Mouse (Mus musculus) midbrain, embryonic 11.5 days (tissue): ENCODE data around the gene Cdc6. TPM values are rescaled to one million over a fixed set of nuclear protein-coding genes. Genes with fewer than 3 reads are reported as not detected.

Experiments
- ATAC-seq: fragments of 200-750 bp; cut with Nextera tagmentation; 2 replicates; pipeline ENCODE4 v1.8.0; 2017; ENCODE audit warnings: moderate TSS enrichment, moderate library complexity; ENCODE audit not compliant: low FRiP score
- DNase-seq: peaks from one replicate; pipeline ENCODE4 v3.0.0; 2015; ENCODE audit warnings: low spot score; ENCODE audit errors: missing footprints
- H3K27ac ChIP-seq: fragments of 300-500 bp; sonication (generic); 2 replicates; pipeline ENCODE4 v1.5.1; 2014; ENCODE audit warnings: low read depth, low read length
- H3K27me3 ChIP-seq: fragments of 300-500 bp; sonication (generic); 2 replicates; pipeline ENCODE4 v1.6.1; 2014; ENCODE audit warnings: mild to moderate bottlenecking, low read length, moderate library complexity, mixed read lengths; ENCODE audit not compliant: control insufficient read depth, insufficient read depth
- H3K36me3 ChIP-seq: fragments of 300-500 bp; sonication (generic); 2 replicates; pipeline ENCODE4 v1.6.1; 2014; ENCODE audit warnings: mild to moderate bottlenecking, low read length, moderate library complexity, mixed read lengths; ENCODE audit not compliant: control insufficient read depth, insufficient read depth
- H3K4me1 ChIP-seq: fragments of 300-500 bp; sonication (generic); 2 replicates; pipeline ENCODE4 v1.6.1; 2014; ENCODE audit warnings: low read length; ENCODE audit not compliant: control insufficient read depth, insufficient read depth
- H3K4me2 ChIP-seq: fragments of 300-500 bp; sonication (generic); 2 replicates; pipeline ENCODE4 v1.6.1; 2014; ENCODE audit warnings: mild to moderate bottlenecking, moderate library complexity
- H3K4me3 ChIP-seq: fragments of 300-500 bp; sonication (generic); 2 replicates; pipeline ENCODE4 v1.5.1; 2014; ENCODE audit warnings: low read depth, low read length
- H3K9ac ChIP-seq: fragments of 300-500 bp; sonication (generic); 2 replicates; pipeline ENCODE4 v1.6.1; 2014; ENCODE audit warnings: low read length
- H3K9me3 ChIP-seq: fragments of 300-500 bp; sonication (generic); 2 replicates; pipeline ENCODE4 v1.6.1; 2016; ENCODE audit warnings: low read length; ENCODE audit not compliant: control insufficient read depth
- WGBS: fragments of 180-500 bp; shearing (Covaris S2); extraction: QIAGEN DNeasy Blood & Tissue Kit; methylation state at CpG from one replicate; pipeline ENCODE4 v1.1.7; 2014; 5-methylcytosine and 5-hydroxymethylcytosine counted together
- polyA plus RNA-seq: library from polyadenylated mRNA; unstranded; fragments of >200 nt; fragmentation: Nextera tagmentation; extraction: Ambion mirVana; gene quantifications from 2 replicates; pipeline ENCODE4 v1.2.1, GENCODE M21; 2014

Gene Cdc6
- polyA plus RNA-seq, 1 experiment from 2014 or later: 45.0 TPM

- ATAC-seq: no peak
- H3K4me3 ChIP-seq: no peak overlapping the region
- 0 out of 2 replicates have a peak, but pooled peaks cover 4% of the 10 kb centered on the region for H3K4me1 ChIP-seq
- 64% methylated on average over 4 of the region's 4 CpGs for WGBS
- H3K4me2 ChIP-seq: no peak overlapping the region
- H3K36me3 ChIP-seq: peaks cover 2% of the 10 kb centered on the region; the same call in 1 of the 2 replicates
- H3K27ac ChIP-seq: peak overlapping the region; percentile 25; the same call in 1 of the 2 replicates
- no peaks in the 10 kb centered on the region for H3K9me3 ChIP-seq
- H3K9ac ChIP-seq: no peak overlapping the region
- DNase-seq: peak; percentile 33
- no peaks in the 10 kb centered on the region for H3K27me3 ChIP-seq
Measured at GRCm38 (mm10) chr11:98872040-98872439, 35.6 kb upstream of the Cdc6 start.

GRCm38 (mm10) chr11:98873900-98874299 is 33.7 kb upstream of the Cdc6 start:
- Histone ChIP-seq H3K36me3 (no peaks in the 10 kb centered on the region), H3K4me3 (no peak overlapping the region), H3K9ac (no peak overlapping the region), H3K4me2 (no peak overlapping the region), H3K27ac (no peak overlapping the region), H3K9me3 (no peaks in the 10 kb centered on the region), H3K4me1 (no peaks in the 10 kb centered on the region), H3K27me3 (no peaks in the 10 kb centered on the region)
- DNase-seq: peak; percentile 47
- 96% methylated on average over 9 of the region's 9 CpGs for WGBS
- ATAC-seq: no peak

- no peak overlapping the region for H3K4me2 ChIP-seq
- WGBS: 63% methylated on average over 9 of the region's 9 CpGs
- ATAC-seq: no peak
- H3K4me3 ChIP-seq: no peak overlapping the region
- H3K9me3 ChIP-seq: no peaks in the 10 kb centered on the region
- no peaks in the 10 kb centered on the region for H3K4me1 ChIP-seq
- no peak for DNase-seq
- H3K27me3 ChIP-seq: no peaks in the 10 kb centered on the region
- H3K27ac ChIP-seq: no peak overlapping the region
- no peak overlapping the region for H3K9ac ChIP-seq
- no peaks in the 10 kb centered on the region; the same call in 1 of the 2 replicates for H3K36me3 ChIP-seq
Measured at GRCm38 (mm10) chr11:98877001-98877400, 30.6 kb upstream of the Cdc6 start.

GRCm38 (mm10) chr11:98887703-98888102 is 19.9 kb upstream of the Cdc6 start:
- peaks cover 27% of the 10 kb centered on the region; the same call in 1 of the 2 replicates for H3K36me3 ChIP-seq
- no peak for DNase-seq
- 95% methylated on average over 3 of the region's 3 CpGs for WGBS

GRCm38 (mm10) chr11:98889077-98889476 is 18.5 kb upstream of the Cdc6 start:
- Histone ChIP-seq H3K4me1 (no peaks in the 10 kb centered on the region), H3K36me3 (peaks cover 35% of the 10 kb centered on the region; the same call in 1 of the 2 replicates), H3K9me3 (no peaks in the 10 kb centered on the region), H3K4me2 (no peak overlapping the region), H3K27ac (no peak overlapping the region), H3K4me3 (no peak overlapping the region), H3K9ac (no peak overlapping the region), H3K27me3 (no peaks in the 10 kb centered on the region)
- DNase-seq (no peak), ATAC-seq (no peak)
- WGBS: 95% methylated on average over 4 of the region's 4 CpGs

More at GRCm38 (mm10) chr11:98887703-98888102, 19.9 kb upstream of the Cdc6 start:
- Histone ChIP-seq H3K9me3 (no peaks in the 10 kb centered on the region), H3K27ac (no peak overlapping the region), H3K4me1 (no peaks in the 10 kb centered on the region), H3K4me3 (no peak overlapping the region), H3K27me3 (no peaks in the 10 kb centered on the region), H3K4me2 (no peak overlapping the region), H3K9ac (no peak overlapping the region)
- ATAC-seq: no peak

- no peak overlapping the region for H3K9ac ChIP-seq
- no peak for DNase-seq
- H3K4me1 ChIP-seq: no peaks in the 10 kb centered on the region
- no peak overlapping the region for H3K4me2 ChIP-seq
- 94% methylated on average over 5 of the region's 5 CpGs for WGBS
- no peak for ATAC-seq
- no peak overlapping the region for H3K4me3 ChIP-seq
- H3K36me3 ChIP-seq: peaks cover 38% of the 10 kb centered on the region; the same call in 1 of the 2 replicates
- no peaks in the 10 kb centered on the region for H3K9me3 ChIP-seq
- H3K27ac ChIP-seq: no peak overlapping the region
- no peaks in the 10 kb centered on the region for H3K27me3 ChIP-seq
Measured at GRCm38 (mm10) chr11:98889977-98890376, 17.6 kb upstream of the Cdc6 start.

GRCm38 (mm10) chr11:98892426-98892825 is 15.2 kb upstream of the Cdc6 start:
- Histone ChIP-seq H3K4me1 (no peaks in the 10 kb centered on the region), H3K4me3 (no peak overlapping the region), H3K9me3 (no peaks in the 10 kb centered on the region), H3K4me2 (no peak overlapping the region), H3K27ac (no peak overlapping the region), H3K36me3 (peaks cover 38% of the 10 kb centered on the region), H3K27me3 (no peaks in the 10 kb centered on the region), H3K9ac (no peak overlapping the region)
- 47% methylated on average over 5 of the region's 5 CpGs for WGBS
- DNase-seq (no peak), ATAC-seq (no peak)

- H3K27me3 ChIP-seq: no peaks in the 10 kb centered on the region
- no peaks in the 10 kb centered on the region for H3K9me3 ChIP-seq
- H3K9ac ChIP-seq: no peak overlapping the region
- peaks cover 23% of the 10 kb centered on the region for H3K36me3 ChIP-seq
- H3K4me1 ChIP-seq: peaks cover 11% of the 10 kb centered on the region
- H3K4me2 ChIP-seq: no peak overlapping the region
- no peak overlapping the region for H3K27ac ChIP-seq
- 87% methylated on average over 12 of the region's 12 CpGs for WGBS
- DNase-seq (no peak), ATAC-seq (no peak)
- H3K4me3 ChIP-seq: no peak overlapping the region
Measured at GRCm38 (mm10) chr11:98900529-98901125, 7.0 kb upstream of the Cdc6 start.

- no peak overlapping the region for H3K27ac ChIP-seq
Measured at GRCm38 (mm10) chr11:98902621-98903245, 4.9 kb upstream of the Cdc6 start.

More at GRCm38 (mm10) chr11:98902621-98903245, 4.9 kb upstream of the Cdc6 start:
- Histone ChIP-seq H3K4me3 (no peak overlapping the region), H3K27me3 (no peaks in the 10 kb centered on the region), H3K9me3 (no peaks in the 10 kb centered on the region), H3K9ac (0 out of 2 replicates have a peak overlapping the region, but pooled peaks have one; percentile 26), H3K4me2 (no peak overlapping the region), H3K36me3 (peaks cover 15% of the 10 kb centered on the region), H3K4me1 (peaks cover 13% of the 10 kb centered on the region)
- peak; percentile 92 for DNase-seq
- ATAC-seq: peak; percentile 42; the same call in 1 of the 2 replicates
- 3% methylated on average over 10 of the region's 10 CpGs for WGBS
